Comparison of ENCODE assay signal across 28 mouse cellular contexts in the genomic region with DNA sequence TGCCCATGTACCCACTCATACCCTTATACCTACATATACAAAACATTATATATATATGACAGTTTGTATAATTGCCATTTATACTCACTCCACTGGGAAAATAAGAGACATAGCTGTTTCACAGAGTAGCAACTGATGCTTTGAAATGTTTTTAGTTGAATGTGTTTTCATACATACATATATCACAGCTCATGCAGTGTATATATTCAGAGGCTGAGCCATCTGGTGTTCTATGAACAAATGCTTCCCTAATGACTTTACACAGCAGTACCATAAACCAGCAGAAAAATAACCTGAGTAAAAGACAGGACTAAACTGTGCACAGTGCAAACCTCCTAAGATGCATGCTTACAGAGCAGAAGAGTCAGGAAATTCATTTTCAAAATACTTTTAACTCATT. TPM values are rescaled to one million over a fixed set of nuclear protein-coding genes. Genes with fewer than 3 reads are reported as not detected.
"Had no signal": no experiment of that assay in that cellular context is flagged by ENCODE, and none has a peak within 500 bp of the region (broad histone marks: within the 10 kb centered on the region; RNA-seq: fewer than 3 reads in every experiment).

No protein-coding gene starts in this region.

- H3K4me3 ChIP-seq: gastrocnemius, adult 2 months; heart, embryonic 10.5 days; heart, embryonic 12.5 days; hindbrain, embryonic 10.5 days; hindbrain, embryonic 13.5 days; intestine, embryonic 15.5 days; layer of hippocampus, adult 2 months; left cerebral cortex, adult 2 months; limb, embryonic 10.5 days; limb, embryonic 12.5 days; liver, embryonic 13.5 days; liver, embryonic 15.5 days had no signal

- H3K9me3 ChIP-seq: heart, embryonic 10.5 days; heart, embryonic 12.5 days; hindbrain, embryonic 10.5 days; hindbrain, embryonic 13.5 days; intestine, embryonic 15.5 days; limb, embryonic 10.5 days; limb, embryonic 12.5 days; liver, embryonic 13.5 days; liver, embryonic 15.5 days had no signal

- H3K27me3 ChIP-seq: heart, embryonic 12.5 days; hindbrain, embryonic 13.5 days; intestine, embryonic 15.5 days; limb, embryonic 12.5 days; liver, embryonic 13.5 days; liver, embryonic 15.5 days had no signal

- H3K4me1 ChIP-seq: hindbrain, embryonic 10.5 days; hindbrain, embryonic 13.5 days; intestine, embryonic 15.5 days; limb, embryonic 10.5 days; liver, embryonic 13.5 days; liver, embryonic 15.5 days had no signal

- ATAC-seq: hindbrain, embryonic 16.5 days; inflammation-experienced regulatory T-cells, adult 6 months; intestine, embryonic 15.5 days; intestine, postnatal 0 days; liver, postnatal 0 days had no signal

- DNase-seq: gastrocnemius, adult 2 months; gastrocnemius, postnatal 10 days; gastrocnemius, postnatal 25 days; heart, adult 18-20 months; heart, postnatal 10 days; heart, postnatal 4 days; kidney, adult 18-20 months; kidney, adult 8-10 months; kidney, postnatal 10 days; kidney, postnatal 25 days; kidney, postnatal 4 days; liver; liver, embryonic 13.5 days; liver, postnatal 0 days had no signal

- H3K36me3 ChIP-seq: heart, embryonic 10.5 days; heart, embryonic 12.5 days; hindbrain, embryonic 10.5 days; hindbrain, embryonic 13.5 days; intestine, embryonic 15.5 days; limb, embryonic 10.5 days; limb, embryonic 12.5 days; liver, embryonic 13.5 days; liver, embryonic 15.5 days had no signal

- H3K9ac ChIP-seq: heart, embryonic 12.5 days; hindbrain, embryonic 13.5 days; intestine, embryonic 15.5 days; limb, embryonic 12.5 days; liver, embryonic 13.5 days; liver, embryonic 15.5 days; liver, postnatal 0 days had no signal

- H3K27ac ChIP-seq: gastrocnemius, adult 2 months; heart, embryonic 10.5 days; hindbrain, embryonic 10.5 days; hindbrain, embryonic 13.5 days; intestine, embryonic 15.5 days; layer of hippocampus, adult 2 months; left cerebral cortex, adult 2 months; limb, embryonic 10.5 days; limb, embryonic 12.5 days; liver, embryonic 13.5 days; liver, embryonic 15.5 days had no signal

- H3K4me2 ChIP-seq: heart, embryonic 12.5 days; hindbrain, embryonic 13.5 days; intestine, embryonic 15.5 days; limb, embryonic 12.5 days; liver, embryonic 11.5 days; liver, embryonic 13.5 days; liver, embryonic 15.5 days had no signal

RNA-seq across cellular contexts. Expression of gene Tek, which starts 25.3 kb away (rescaled TPM):
- polyA plus RNA-seq: inflammation-experienced regulatory T-cells, adult 6 months had no signal
